Mouse (Mus musculus): ENCODE measurements around the gene Rbm17.
"Not testable (repeated sequence)": the region's sequence is repeated elsewhere in the genome, so short reads cannot be mapped to it uniquely, and the experiment has no call there.

Rbm17 gene

GRCm38 (mm10) chr2:11604053-11604452, at the start of gene Rbm17:
Gene Rbm17 (minus strand): TSS chr2:11604153.
- no peak for DNase-seq (ENCODE audit: low spot score in 2 of 2)

GRCm38 (mm10) chr2:11653330-11653729, 49.4 kb upstream of the Rbm17 start:
- DNase-seq (ENCODE audit: low spot score in 2 of 2): no peak

- DNase-seq (ENCODE audit: low spot score in 2 of 2): no peak
These were observed 48.8 kb upstream of the Rbm17 start for GRCm38 (mm10) chr2:11652780-11653179.

- no peak for DNase-seq (ENCODE audit: low spot score in 2 of 2)
These were observed 48.2 kb upstream of the Rbm17 start for GRCm38 (mm10) chr2:11652196-11652595.

- DNase-seq (ENCODE audit: low spot score in 2 of 2): no peak
These were observed 47.5 kb upstream of the Rbm17 start for GRCm38 (mm10) chr2:11651476-11651875.

GRCm38 (mm10) chr2:11645297-11645696, 41.3 kb upstream of the Rbm17 start:
- DNase-seq (ENCODE audit: low spot score in 2 of 2): no peak

- DNase-seq (ENCODE audit: low spot score in 2 of 2): no peak
These were observed 40.1 kb upstream of the Rbm17 start for GRCm38 (mm10) chr2:11644057-11644456.

GRCm38 (mm10) chr2:11642451-11642941, 38.5 kb upstream of the Rbm17 start, which contains the start of gene Il2ra:
Gene Il2ra (plus strand): TSS chr2:11642807.
- no peak for DNase-seq (ENCODE audit: low spot score in 2 of 2)

GRCm38 (mm10) chr2:11637115-11637514, 33.2 kb upstream of the Rbm17 start:
- DNase-seq (ENCODE audit: low spot score in 2 of 2): peak in 1 of 2 experiments; percentile 24

- DNase-seq (ENCODE audit: low spot score in 2 of 2): no peak
These were observed 32.2 kb upstream of the Rbm17 start for GRCm38 (mm10) chr2:11636138-11636480.

GRCm38 (mm10) chr2:11635471-11636137, 31.7 kb upstream of the Rbm17 start:
- no peak for DNase-seq (ENCODE audit: low spot score in 2 of 2)

GRCm38 (mm10) chr2:11635035-11635434, 31.1 kb upstream of the Rbm17 start:
- no peak for DNase-seq (ENCODE audit: low spot score in 2 of 2)

GRCm38 (mm10) chr2:11625890-11626289, 21.9 kb upstream of the Rbm17 start, which contains the start of gene Gm17490:
Gene Gm17490 (minus strand): TSS chr2:11626264.
- DNase-seq (ENCODE audit: low spot score in 2 of 2): no peak

- DNase-seq (ENCODE audit: low spot score in 2 of 2): no peak
These were observed 19.8 kb upstream of the Rbm17 start for GRCm38 (mm10) chr2:11623726-11624125.

- no peak for DNase-seq (ENCODE audit: low spot score in 2 of 2)
These were observed 19.2 kb upstream of the Rbm17 start for GRCm38 (mm10) chr2:11623173-11623572.

GRCm38 (mm10) chr2:11619598-11619997, 15.6 kb upstream of the Rbm17 start:
- no peak for DNase-seq (ENCODE audit: low spot score in 2 of 2)

GRCm38 (mm10) chr2:11616846-11617245, 12.9 kb upstream of the Rbm17 start:
- no peak for DNase-seq (ENCODE audit: low spot score in 2 of 2)

GRCm38 (mm10) chr2:11612939-11613338, 9.0 kb upstream of the Rbm17 start:
- DNase-seq (ENCODE audit: low spot score in 2 of 2): not testable (repeated sequence)

GRCm38 (mm10) chr2:11606718-11607117, 2.8 kb upstream of the Rbm17 start:
- DNase-seq (ENCODE audit: low spot score in 2 of 2): not testable (repeated sequence)

GRCm38 (mm10) chr2:11604911-11605310, 958 bp upstream of the Rbm17 start:
- DNase-seq (ENCODE audit: low spot score in 2 of 2): no peak

GRCm38 (mm10) chr2:11602506-11603489, 1.2 kb downstream of the Rbm17 start:
- DNase-seq (ENCODE audit: low spot score in 2 of 2): peak; percentile 88 to 93

GRCm38 (mm10) chr2:11601795-11602194, 2.2 kb downstream of the Rbm17 start:
- no peak for DNase-seq (ENCODE audit: low spot score in 2 of 2)
